Mouse (Mus musculus): ENCODE measurements around the gene Gprasp1. TPM values are rescaled to one million over a fixed set of nuclear protein-coding genes. Genes with fewer than 3 reads are reported as not detected.

Gprasp1 gene
- 1.6 and 10.2 TPM in 2 replicates for polyA plus RNA-seq (2012; rRNA removed; ENCODE audit: low replicate concordance)

GRCm38 (mm10) chrX:135742304-135743055 is at the start of gene Gprasp1, which contains the start of gene Armcx5:
Gene Gprasp1 (plus strand): TSS chrX:135742733.
Gene Armcx5 (plus strand): TSS chrX:135742733.

GRCm38 (mm10) chrX:135693633-135694032 is 48.9 kb upstream of the Gprasp1 start, which contains the start of gene Tcp11x2:
Gene Tcp11x2 (minus strand): TSS chrX:135693790.

GRCm38 (mm10) chrX:135725161-135725560 is 17.4 kb upstream of the Gprasp1 start, which contains the start of gene Tmsb15a:
Gene Tmsb15a (minus strand): TSS chrX:135725261.

GRCm38 (mm10) chrX:135797212-135797644 is 54.7 kb downstream of the Gprasp1 start, which contains the start of gene Bhlhb9:
Gene Bhlhb9 (plus strand): TSS chrX:135797594.

GRCm38 (mm10) chrX:135838521-135839360 is 96.2 kb downstream of the Gprasp1 start, which contains the start of gene Gprasp2:
Gene Gprasp2 (plus strand): TSS chrX:135839034.

Other genes starting within 250 kb of the Gprasp1 start
- not detected in 2 replicates for gene AV320801, start 248.1 kb upstream of the Gprasp1 start, polyA plus RNA-seq (2012; rRNA removed; ENCODE audit: low replicate concordance)
- 0.06 TPM in 1 of 2 replicates, not detected in the other for gene Nxf7, start 144.0 kb upstream of the Gprasp1 start, polyA plus RNA-seq (2012; rRNA removed; ENCODE audit: low replicate concordance)
- gene Prame, start 115.0 kb upstream of the Gprasp1 start, polyA plus RNA-seq (2012; rRNA removed; ENCODE audit: low replicate concordance), result not detected in 2 replicates
- gene Tcp11x2, start 48.9 kb upstream of the Gprasp1 start, polyA plus RNA-seq (2012; rRNA removed; ENCODE audit: low replicate concordance), result not detected in 2 replicates
- not detected in 2 replicates for gene Tmsb15a, start 17.5 kb upstream of the Gprasp1 start, polyA plus RNA-seq (2012; rRNA removed; ENCODE audit: low replicate concordance)
- gene Armcx5, start within 50 bp of the Gprasp1 start, polyA plus RNA-seq (2012; rRNA removed; ENCODE audit: low replicate concordance), result 0.08 and 0.18 TPM in 2 replicates
- 0.26 and 0.46 TPM in 2 replicates for gene Bhlhb9, start 54.9 kb downstream of the Gprasp1 start, polyA plus RNA-seq (2012; rRNA removed; ENCODE audit: low replicate concordance)
- 0.18 and 2.4 TPM in 2 replicates for gene Gprasp2, start 96.3 kb downstream of the Gprasp1 start, polyA plus RNA-seq (2012; rRNA removed; ENCODE audit: low replicate concordance)